Mouse (Mus musculus) B cell, adult (primary cell): ENCODE measurements around the gene Fn3k. TPM values are rescaled to one million over a fixed set of nuclear protein-coding genes. Genes with fewer than 3 reads are reported as not detected.

ENCODE experiments used
- total RNA-seq: library from RNA; stranded (reverse); gene quantifications from 4 replicates; pipeline ENCODE4 v1.2.4, GENCODE M21; 2023; ENCODE audit not compliant: inconsistent age

Gene Fn3k
- not detected in 4 replicates for total RNA-seq

GRCm38 (mm10) chr11:121434156-121435155 is at the start of gene Fn3k:
Gene Fn3k (plus strand): TSS chr11:121434913.

GRCm38 (mm10) chr11:121387750-121388553 is 46.8 kb upstream of the Fn3k start, which contains the start of gene Rab40b:
Gene Rab40b (minus strand): TSS chr11:121388251.

GRCm38 (mm10) chr11:121420830-121421552 is 13.7 kb upstream of the Fn3k start, which contains the start of gene Fn3krp:
Gene Fn3krp (plus strand): TSS chr11:121421401.

GRCm38 (mm10) chr11:121451753-121452635 is 17.3 kb downstream of the Fn3k start, which contains the start of gene Tbcd:
Gene Tbcd (plus strand): TSS chr11:121451949.

Other genes with a start within 250 kb of the Fn3k start
- gene Hexdc, start 230.5 kb upstream of the Fn3k start, total RNA-seq = 12.4 to 20.5 TPM (median 17.1 TPM) in 4 replicates
- gene Ogfod3, start 230.2 kb upstream of the Fn3k start, total RNA-seq = 7.9 to 11.9 TPM (median 9.4 TPM) in 4 replicates
- gene Cybc1, start 205.6 kb upstream of the Fn3k start, total RNA-seq = 101 to 128 TPM (median 103 TPM) in 4 replicates
- gene Narf, start 197.7 kb upstream of the Fn3k start, total RNA-seq = 35.9 to 45.9 TPM (median 43.5 TPM) in 4 replicates
- gene Foxk2, start 174.9 kb upstream of the Fn3k start, total RNA-seq = 35.8 to 44.3 TPM (median 39.1 TPM) in 4 replicates
- 54.2 to 59.0 TPM (median 54.9 TPM) in 4 replicates for gene Wdr45b, start 80.5 kb upstream of the Fn3k start, total RNA-seq
- not detected in 4 replicates for gene Rab40b, start 46.7 kb upstream of the Fn3k start, total RNA-seq
- 4.6 to 6.5 TPM (median 5.3 TPM) in 4 replicates for gene Fn3krp, start 13.5 kb upstream of the Fn3k start, total RNA-seq
- gene Tbcd, start 17.0 kb downstream of the Fn3k start, total RNA-seq = 31.9 to 36.7 TPM (median 35.6 TPM) in 4 replicates
- gene Zfp750, start 84.4 kb downstream of the Fn3k start, total RNA-seq = not detected in 4 replicates
- gene B3gntl1, start 238.2 kb downstream of the Fn3k start, total RNA-seq = 10.8 to 15.1 TPM (median 12.0 TPM) in 4 replicates